Mouse (Mus musculus) urinary bladder, postnatal 14 days (tissue): Measurements from ENCODE around the gene Gm20498.
"Not testable (repeated sequence)": the region's sequence is repeated elsewhere in the genome, so short reads cannot be mapped to it uniquely, and the experiment has no call there.

Source experiments
- DNase-seq: peaks from one replicate; pipeline ENCODE4 v3.0.0; 2021; ENCODE audit warnings: low spot score

The Gm20498 gene

DNA sequence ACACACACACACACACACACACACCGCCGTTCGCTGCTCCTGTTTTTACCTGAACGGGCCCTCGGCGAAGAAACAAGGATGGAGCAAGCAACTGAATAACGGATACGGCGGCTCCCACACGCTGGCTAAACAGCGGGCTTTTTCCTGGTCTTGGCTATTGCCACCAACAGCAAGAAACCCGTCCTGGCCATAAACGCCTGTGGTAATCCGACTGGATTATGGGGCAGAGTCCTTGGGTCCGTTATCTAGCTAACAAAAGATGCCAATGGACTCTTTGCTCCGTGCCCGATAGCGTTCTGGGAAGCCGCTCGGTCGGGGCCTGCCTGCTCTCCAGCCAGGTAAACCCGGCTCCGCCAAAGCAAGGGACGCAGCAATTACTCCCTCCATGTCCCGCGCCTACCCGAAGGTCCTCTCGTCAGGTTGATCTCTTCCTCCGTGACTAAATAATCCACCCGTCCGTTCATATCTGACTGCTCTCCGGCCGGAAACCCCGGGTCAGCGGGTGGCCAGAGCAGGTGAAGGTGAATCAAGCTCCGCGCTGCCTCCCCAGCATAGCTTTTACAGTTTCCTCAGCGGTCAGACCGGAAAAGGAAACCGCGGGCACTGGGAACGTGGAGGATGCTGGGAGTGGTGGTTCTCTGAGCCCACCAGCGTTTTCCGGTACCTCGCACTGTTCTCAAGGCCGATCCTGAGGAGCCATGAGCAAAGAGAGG, at the start of gene Gm20498, which contains the start of gene Synj2bp:
Gene Gm20498, minus strand, starts transcription at position 590 of the 713 bp plus-strand sequence.
Gene Synj2bp, minus strand, starts transcription at position 596 of the 713 bp plus-strand sequence.
- DNase-seq, result peak; percentile 83

DNA sequence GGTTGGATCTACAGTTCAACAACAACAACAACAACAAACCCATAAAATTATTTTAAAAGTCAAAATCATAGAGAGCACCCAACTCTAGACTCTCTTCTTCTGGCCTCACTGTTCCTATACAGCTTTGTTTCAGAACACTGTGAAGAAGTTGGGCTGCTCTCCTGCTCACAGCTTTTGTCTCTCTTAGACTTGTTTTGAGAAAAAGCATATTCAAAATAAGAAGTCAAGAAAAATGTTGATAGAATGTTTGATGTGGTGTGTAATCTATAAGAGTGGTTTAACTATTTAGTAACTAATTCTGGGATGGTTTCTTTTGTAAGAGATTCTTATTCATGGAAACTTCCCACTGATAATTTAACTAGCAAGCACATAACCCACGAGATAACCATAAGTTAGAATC, 35.7 kb upstream of the Gm20498 start, which contains the start of gene Adam21:
Gene Adam21, minus strand, starts transcription at position 101 of the 400 bp plus-strand sequence.
- DNase-seq, result no peak

GRCm38 (mm10) chr12:81567931-81568330, 35.2 kb upstream of the Gm20498 start:
- DNase-seq, result no peak

DNA sequence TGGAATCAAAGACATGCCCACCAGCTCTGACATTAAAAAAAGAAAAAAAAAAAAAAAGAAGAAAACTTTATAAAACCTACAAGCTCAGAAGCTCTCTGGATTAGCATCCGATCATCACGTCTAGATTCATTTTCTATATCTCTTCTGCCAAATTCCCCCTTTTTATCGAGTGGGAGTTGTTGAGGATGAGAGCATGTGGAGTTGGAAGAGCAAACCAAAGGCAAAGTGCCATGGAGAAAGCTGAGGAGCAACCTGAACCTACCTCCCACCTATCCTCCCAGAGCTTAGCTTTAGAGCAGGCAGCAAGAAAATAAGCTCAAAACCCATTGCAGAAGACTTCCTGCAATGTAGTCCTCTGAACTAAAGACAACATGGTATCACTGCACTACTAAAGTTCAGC, 31.5 kb upstream of the Gm20498 start:
- DNase-seq, result no peak

GRCm38 (mm10) chr12:81549286-81549685, 16.6 kb upstream of the Gm20498 start:
- DNase-seq, result no peak

- no peak for DNase-seq
Measured at GRCm38 (mm10) chr12:81547163-81547562, 14.5 kb upstream of the Gm20498 start.

DNA sequence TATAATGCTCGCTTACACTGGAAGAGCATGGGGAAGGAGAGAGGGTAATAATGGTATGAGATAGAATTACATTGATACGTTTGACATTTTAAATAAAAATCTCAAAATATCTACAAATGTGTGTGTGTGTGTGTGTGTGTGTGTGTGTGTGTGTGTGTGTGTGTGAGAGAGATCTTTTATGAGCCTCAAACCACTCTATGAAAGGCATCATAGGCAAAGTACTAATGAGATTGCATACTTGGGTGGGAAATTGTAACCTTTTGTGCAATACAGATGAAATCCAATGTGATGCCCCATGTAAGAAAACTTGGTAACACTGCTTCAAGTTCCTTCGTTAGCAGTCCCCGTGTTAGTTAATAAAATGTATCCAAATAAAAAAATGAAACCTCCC, 319 bp upstream of the Gm20498 start:
- no peak for DNase-seq

DNA sequence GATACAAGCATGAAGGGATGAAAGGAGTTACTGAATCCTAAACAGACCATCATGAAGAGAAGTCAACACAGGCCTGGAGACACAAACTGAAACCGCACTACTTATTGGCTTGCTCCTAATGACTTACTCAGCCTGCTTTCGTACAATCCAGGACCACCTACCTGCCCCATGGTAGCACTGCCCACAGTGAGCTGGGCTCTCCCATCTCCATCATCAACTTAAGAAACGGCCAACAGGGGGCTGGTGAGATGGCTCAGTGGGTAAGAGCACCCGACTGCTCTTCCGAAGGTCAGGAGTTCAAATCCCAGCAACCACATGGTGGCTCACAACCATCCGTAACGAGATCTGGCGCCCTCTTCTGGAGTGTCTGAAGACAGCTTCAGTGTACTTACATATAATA, 2.1 kb downstream of the Gm20498 start:
- not testable (repeated sequence) for DNase-seq

GRCm38 (mm10) chr12:81496906-81497305, 35.8 kb downstream of the Gm20498 start:
- DNase-seq, result not testable (repeated sequence)

DNA sequence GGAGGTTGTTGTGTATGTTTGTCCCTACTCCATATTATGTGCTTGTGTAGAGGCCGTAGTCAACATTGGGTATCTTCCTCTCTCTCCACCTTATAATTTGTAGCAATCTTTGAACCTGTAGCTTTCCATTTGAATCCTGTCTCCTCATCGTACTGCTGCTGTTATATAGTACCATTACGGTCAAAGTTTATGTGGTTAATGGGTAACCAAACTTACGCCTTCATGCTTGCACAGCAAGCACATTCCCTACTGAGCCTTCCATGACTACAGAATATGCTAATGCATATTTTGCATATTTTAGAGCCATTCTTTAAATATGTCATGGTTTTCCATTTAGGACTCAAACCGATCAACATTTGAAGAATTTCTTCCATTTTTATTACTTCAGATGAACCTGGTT, 42.2 kb downstream of the Gm20498 start:
- DNase-seq, result no peak

GRCm38 (mm10) chr12:81485311-81485710, 47.4 kb downstream of the Gm20498 start:
- no peak for DNase-seq

DNA sequence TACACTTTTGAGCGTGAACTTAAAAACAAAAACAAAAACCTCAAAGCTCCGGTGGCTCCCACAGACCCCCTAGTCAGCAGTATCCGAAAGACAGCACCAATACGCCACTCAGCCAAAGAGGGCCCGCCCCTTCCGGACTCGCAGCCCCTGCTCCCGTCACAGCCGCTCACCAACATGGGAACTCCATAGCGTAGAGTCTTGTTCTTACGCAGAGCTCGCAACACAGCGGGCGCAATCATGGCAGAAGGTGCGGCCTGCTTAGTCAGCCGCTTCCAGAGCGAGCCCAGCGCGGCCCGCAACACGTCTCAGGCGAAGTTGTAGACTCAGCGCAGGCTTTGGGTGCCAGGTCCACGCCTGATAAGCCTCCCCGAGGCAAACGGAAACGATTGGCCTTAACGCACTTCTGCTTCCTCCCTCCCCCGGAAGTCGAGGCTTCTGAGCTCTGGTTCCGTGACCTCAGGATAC, 47.9 kb downstream of the Gm20498 start, which contains the start of gene Cox16:
Gene Cox16, minus strand, starts transcription at position 401 of the 465 bp plus-strand sequence.
- DNase-seq, result peak; percentile 86

DNA sequence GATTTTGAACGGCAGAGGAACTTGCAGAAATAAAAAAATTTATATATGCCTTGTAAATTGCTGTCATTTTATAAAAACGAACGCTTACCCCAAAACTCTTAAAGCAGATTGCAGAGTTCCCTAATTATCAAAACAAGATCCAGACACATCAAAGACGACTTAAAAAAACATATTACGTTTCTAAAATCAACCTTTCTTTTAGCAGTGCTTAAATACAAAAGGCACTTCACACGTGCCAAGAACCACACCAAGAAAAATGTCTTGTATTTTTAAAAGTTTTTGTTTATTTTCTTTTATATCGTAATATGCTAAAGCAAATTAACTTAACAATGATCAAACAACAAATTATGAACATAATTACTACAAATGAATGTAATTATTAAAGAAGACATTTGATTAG, 48.5 kb downstream of the Gm20498 start:
- no peak for DNase-seq

DNA sequence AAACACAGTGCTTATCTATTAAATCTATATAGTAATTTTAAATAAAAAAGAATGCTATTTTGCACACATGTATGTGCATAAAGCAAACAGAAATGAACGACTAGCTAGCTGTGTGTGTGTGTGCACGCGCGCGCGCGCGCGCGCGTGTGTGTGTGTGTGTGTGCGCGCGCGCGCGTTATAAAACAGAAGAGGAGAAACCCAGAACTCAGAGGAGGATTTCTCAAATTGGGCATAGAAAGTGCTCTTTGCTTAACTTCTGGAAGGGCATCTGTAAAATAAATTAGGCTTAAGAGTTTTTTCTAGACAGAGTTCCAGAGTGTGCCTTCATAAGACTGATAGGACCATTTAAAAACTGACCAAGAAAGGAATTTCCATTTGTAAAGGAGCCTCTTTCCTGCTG, 49.0 kb downstream of the Gm20498 start:
- no peak for DNase-seq

DNA sequence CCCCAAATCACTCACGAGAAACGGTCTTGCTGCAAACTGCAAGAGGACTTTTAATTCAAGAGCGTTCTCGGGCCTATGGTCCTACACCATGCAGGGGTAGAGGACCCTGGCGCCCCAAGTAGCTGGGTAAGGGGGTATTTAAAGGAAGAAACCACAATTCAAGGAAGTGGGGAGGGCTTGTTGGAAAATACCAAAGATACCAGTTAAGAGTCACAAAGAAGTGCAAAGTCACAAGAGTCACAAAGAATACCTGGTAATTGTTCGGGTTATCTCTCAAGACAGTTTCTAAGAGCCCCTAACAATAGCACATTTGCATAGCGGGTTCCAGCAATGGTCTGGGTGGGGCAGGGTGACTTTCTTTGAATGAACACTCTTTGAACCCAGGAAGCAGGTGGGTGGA, 73.7 kb downstream of the Gm20498 start:
- not testable (repeated sequence) for DNase-seq

DNA sequence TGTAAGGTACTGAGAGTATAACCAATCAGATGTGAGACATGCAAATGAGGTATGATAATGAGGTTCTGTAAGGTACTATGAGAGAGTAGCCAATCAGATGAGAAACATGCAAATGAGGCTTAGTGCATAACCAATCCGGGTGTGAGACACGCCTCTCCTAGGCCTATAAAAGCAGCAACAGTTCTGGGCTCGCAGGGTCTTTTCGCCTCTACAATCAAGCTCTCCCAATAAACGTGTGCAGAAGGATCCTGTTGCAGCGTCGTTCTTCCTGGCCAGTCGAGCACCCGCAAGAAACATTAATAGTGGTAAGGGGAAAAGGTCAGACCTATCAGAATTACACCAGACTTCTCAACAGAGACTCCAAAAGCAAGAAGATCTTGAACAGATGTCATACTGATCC, 93.7 kb downstream of the Gm20498 start:
- not testable (repeated sequence) for DNase-seq

DNA sequence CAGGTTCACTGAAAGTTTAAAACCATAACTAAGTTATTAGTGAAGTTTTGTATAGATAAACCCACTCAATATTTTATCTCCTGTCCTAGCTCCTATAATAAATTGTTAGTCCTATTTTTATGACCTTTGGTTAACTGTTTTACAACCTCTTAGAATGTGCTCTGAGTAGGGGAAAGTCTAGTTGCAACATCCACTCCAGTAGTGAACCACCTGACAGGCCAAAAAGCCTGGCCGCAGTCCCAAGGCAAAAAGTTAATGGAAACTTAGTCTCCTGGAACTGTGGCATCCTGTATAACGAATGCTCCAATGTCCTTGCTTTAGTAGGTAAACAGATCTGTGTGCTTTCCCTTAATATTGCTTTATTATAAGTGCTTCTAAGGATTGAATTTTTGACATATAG, 97.9 kb downstream of the Gm20498 start:
- DNase-seq, result not testable (repeated sequence)

- DNase-seq, result no peak
Measured at GRCm38 (mm10) chr12:81421846-81422245, 110.9 kb downstream of the Gm20498 start, which contains the start of gene Adam4. Adam4 (minus strand) TSS chr12:81421946.

DNA sequence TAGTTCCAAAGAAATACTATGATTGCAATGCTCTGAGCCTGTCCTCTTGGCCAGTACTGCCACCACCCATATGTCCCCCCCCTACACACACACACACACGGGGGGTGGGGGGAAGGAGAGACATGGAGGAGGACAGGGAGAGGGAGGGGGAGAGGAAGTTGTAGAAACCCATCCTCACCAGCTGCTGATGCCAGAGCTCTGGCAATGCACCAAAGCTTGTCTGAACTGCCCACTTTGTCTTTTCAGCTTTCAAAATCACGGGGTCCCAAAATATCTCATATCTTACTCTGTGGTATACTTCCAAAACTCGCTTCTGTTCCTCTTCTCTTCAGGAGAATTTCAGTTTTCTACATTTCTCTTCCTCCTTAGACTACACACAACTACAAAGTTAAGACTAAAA, 119.5 kb downstream of the Gm20498 start:
- DNase-seq, result no peak

DNA sequence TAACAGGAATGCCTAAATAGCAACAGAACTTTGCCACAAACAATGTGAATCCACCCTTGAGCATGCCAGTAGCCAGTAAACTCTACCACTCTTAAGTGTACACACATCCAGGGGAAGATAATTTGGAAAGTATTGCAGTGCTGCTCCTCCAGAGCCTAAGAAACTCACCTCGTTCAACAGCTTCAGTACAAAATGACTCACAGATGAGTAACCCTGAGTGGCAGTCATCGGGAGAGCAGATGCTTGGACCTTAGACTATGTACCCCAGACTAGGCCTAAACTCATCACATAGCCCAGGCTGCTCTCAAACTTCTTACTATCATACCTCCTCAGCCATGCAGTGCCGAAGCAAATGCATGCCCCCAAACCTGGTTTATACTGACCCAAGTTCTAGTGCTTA, 123.7 kb downstream of the Gm20498 start:
- DNase-seq, result no peak

DNA sequence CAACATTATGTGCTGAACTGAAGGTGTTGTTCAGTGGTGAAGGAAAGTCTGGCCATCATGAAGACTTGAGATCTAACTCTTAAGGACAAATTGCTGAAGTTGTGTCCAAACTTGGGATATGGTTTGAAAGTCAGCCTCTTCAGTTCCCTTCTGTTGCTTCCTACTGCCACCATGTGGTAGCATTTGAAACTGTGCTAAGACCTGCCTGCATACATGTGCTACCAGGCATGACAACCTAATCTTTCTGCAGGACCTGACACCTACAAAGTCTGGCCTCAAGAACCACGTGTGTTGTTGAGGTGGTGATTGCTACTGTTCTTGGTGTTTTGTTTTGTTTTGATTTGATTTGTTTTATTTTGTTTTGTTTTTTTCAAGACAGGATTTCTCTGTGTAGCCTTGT, 130.5 kb downstream of the Gm20498 start:
- peak; percentile 62 for DNase-seq

- DNase-seq, result not testable (repeated sequence)
Measured at GRCm38 (mm10) chr12:81379364-81379763, 153.3 kb downstream of the Gm20498 start, which contains the start of gene Gm4787. Gm4787 (minus strand) TSS chr12:81379464.

- no peak for DNase-seq
Measured at GRCm38 (mm10) chr12:81333841-81334240, 198.9 kb downstream of the Gm20498 start.
